Mouse (Mus musculus) B cell, adult 2 months (primary cell): ENCODE measurements around the gene Add3.
A peak's percentile ranks its signal among the peaks of the same experiment; 100 is the strongest.

Source experiments
- DNase-seq, 2 experiments: peaks; one replicate each; pipeline ENCODE4 v3.0.0; 2022

Add3 gene

DNA sequence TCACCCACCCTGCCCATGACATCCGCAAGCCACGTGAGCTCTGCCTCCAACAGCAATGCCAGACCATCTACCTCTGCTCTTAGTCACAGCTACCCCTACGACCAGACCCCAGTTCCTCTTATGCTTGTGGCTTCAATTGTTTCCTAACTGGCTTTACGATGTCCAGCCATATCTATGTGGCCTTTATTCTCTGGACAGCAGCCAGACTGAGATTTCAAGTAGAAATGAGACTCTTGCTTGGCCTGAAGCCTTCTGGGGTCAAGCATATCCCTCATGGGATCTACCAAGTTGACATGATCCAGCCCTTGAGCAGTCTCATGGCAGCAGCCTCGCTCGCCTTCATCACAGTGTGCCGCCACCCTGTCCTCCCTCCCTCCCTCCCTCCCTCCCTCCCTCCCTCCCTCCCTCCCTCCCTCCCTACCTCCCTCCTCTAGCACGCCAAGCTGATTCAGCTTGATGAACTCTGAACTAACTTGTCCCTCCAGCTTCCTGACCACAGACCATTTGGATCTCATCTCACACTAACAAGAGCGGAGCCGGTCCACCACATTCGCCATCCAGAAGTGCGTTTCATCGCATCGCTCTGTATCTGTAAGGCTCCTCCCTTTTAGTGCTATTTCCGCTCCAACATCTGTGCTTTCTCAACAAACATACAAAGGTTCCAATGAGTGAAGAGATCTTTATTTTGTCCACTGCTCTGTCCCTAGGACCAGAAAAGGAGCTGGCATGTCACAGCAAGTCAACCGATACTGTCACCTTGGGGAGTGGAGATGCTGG, 9.7 kb upstream of the Add3 start:
- no peak for DNase-seq

GRCm38 (mm10) chr19:53132471-53132870, 7.8 kb upstream of the Add3 start:
- DNase-seq: no peak

DNA sequence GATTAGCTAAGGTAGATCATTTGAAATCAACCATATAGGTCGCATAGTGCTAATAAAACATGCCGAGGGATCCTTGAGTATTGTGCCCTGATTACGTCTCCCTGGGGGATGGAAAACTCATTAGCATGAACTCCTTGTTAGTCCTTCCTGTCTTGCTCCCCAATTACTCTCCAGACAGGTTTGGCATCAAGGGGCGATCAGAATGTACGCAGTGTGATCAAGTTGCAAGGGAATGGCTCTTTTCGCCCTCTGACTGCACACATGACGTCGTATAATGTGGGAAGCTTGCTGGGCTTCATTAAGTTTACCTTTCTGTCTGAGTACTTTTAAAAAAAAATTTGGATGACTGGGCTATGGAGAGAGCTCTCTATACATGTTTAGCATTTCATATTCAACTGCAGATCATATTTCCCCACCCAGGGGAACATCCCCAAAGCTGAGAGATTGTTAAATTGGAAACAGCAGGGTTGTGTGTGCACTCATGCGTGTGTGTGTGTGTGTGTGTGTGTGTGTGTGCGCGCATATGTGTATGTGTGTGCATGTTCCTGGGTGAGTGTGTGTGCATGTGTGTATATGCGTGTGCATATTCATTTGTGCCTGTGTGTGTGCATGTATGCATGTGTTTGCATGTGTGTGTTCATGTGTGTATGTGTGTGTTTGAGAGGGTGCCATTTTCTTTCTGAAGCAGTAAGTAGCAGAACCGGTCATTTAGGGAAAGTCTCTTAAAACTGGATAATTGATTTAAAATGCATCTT, 3.7 kb upstream of the Add3 start:
- no peak for DNase-seq

- DNase-seq: peak; percentile 37 to 50
Measured at GRCm38 (mm10) chr19:53137116-53137670, 3.0 kb upstream of the Add3 start.

- DNase-seq: no peak
Measured at GRCm38 (mm10) chr19:53140804-53141250, 584 bp downstream of the Add3 start.

DNA sequence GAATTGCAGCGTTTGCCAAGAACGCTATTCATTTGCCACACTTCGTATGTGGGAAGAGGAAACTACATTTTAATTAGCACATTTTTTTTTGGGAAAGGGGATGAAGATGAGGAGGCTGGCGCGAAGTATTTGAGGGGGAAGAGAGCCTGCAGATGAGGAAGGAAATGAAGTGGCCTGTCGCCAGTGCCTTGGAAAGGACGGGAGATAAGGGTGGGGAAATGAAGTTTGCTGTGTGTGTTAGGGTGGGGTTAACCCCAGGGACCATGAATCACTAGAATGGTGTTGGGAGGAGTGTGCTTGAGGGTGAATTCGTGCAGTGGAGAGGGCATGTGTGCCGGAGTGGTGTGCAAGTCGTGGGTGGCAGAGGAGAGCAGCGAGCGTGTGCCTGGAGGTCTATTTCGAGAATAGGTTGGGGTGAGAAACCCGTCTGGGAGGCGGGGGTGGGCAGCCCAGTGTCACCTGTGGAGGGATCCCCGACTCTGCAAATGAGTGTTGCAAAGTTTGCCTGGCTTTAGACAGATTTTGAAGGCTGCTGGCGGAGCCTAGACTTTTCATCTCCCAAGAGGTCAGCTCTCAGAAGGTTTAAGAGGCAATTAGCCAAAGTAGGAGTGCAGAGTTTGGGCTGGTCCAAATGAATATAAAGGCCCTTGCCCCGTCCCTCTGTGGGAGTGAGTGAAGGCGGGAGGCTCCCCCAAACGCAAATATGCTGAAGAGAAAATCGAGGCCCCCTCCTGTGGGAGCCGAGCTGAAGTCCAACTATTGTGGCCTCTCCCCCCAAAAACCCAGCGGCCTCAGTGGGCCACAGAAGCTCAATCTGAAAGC, 1.2 kb downstream of the Add3 start:
- peak; percentile 62 for DNase-seq

GRCm38 (mm10) chr19:53142190-53143107, 2.2 kb downstream of the Add3 start:
- peak; percentile 100 for DNase-seq

DNA sequence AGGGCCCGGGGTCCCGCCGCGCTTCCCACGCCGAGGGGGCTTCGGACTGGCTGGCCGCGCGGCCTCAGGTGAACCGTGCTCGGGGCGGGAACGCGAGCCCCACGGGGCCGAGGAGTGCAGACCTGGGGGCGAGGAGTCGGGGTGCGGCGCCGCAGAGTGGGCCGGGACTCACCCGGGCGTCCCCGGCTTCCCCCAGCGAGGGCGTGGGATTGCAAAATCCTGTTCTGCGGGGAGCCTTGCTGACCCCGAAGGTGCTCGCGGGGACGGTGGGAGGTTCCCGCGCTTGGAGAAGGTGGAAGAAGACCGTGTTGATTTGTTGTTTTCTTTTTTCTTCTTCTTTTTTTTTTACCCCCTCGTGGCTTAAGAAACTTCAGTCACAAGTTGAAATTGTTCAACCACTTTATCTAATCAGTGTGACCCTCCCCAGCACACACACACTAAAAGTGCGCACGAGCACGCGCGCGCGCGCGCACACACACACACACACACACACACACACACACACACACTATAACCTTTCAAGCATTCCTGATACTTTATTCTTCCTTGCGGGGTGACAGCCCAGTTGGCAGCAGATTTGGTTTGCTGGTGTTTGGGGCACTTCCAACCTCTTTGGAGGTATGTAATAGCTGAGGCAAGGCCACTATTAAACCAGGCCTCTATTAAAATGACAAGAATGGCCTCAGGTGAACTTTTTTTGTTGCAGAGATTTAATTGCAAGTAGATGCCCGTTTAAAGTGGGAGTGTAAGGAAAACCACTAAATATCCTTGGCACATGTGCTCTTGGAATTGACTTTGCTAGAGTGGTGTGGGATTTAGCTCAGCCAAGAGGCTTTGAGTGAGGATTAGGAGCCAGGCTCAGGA, 3.1 kb downstream of the Add3 start:
- DNase-seq: peak; percentile 42 to 49

- no peak for DNase-seq
Measured at GRCm38 (mm10) chr19:53145075-53145474, 4.8 kb downstream of the Add3 start.

DNA sequence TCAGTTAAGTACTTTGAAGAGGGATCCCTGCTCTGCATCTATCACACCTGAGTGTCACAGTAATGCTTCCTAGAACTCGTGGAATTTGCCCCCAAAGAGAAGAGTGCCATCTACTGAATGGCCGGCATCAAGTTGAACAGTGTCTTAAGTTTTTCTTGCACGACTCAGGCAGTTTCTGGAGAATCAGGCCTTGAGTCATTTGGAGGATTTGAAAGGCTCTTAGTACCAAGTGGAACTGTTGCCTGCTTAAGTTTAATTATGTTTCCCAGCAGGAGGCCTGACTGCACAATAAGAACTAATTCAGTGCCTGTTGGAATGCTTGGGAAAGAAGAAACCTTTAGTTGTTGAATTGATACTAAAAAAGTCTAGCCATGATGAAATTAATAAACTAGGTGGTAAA, 9.1 kb downstream of the Add3 start:
- DNase-seq: no peak

GRCm38 (mm10) chr19:53152451-53152850, 12.2 kb downstream of the Add3 start:
- DNase-seq: no peak

- no peak for DNase-seq
Measured at GRCm38 (mm10) chr19:53153096-53153495, 12.9 kb downstream of the Add3 start.

DNA sequence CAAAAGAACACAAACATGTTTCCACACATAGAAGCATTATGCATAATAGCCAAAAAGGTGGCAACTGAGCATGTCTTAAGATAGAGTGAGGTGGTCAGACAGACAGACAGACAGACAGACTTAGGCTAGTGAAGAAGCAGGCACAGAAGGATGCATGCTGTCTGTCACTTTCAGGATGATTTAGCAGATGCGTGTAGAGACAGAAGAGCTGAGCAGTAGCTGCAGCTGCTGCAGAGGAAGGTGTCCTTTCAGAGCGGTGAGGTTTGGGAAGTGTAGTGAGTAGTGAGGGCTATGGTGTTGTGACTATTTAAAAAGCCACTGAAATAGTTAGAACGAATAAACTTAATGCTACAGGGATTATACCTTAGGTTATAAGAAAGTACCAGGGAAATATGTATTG, 13.9 kb downstream of the Add3 start:
- no peak for DNase-seq

DNA sequence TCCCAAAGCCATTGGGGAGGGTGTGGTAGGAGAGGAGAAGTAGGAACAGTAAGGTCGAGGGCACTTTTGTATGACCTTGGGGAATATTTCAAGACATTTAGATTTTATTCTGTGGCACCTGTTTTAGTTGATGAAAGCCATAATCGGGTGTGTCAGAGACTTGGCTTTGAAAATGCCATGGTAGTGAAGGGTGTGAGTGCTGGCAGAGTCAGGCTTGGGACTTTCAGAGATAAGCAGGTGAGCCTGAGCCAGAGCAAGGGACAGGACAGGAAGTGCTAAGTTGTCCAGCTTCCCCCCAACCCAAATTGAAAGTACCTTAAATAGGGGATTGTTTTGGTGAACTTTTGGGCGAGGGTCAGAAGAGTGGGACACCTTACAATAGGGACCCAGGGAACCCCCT, 16.1 kb downstream of the Add3 start:
- DNase-seq: no peak

GRCm38 (mm10) chr19:53157176-53157575, 16.9 kb downstream of the Add3 start:
- no peak for DNase-seq

GRCm38 (mm10) chr19:53159351-53159750, 19.1 kb downstream of the Add3 start:
- DNase-seq: no peak

GRCm38 (mm10) chr19:53162927-53163326, 22.7 kb downstream of the Add3 start:
- peak; percentile 50 to 51 for DNase-seq

DNA sequence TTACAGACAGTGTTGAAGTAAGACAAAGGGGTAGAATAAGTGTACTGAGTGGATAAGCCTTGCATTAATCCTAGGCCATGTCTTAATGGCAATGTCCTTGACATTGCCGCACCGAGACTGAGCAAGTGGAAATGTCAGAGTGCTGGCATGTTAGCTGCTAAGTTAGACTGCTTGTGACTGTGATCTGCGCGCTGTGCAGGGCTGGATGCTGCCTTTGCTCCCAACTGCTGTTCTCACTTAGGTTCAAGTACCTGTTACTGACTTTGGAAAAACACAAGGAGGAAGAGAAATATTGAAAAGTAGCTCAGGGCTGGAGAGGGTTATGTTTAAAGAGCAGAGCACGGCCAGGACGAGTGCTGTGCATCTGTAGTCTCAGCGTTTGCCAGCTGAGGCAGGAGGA, 24.4 kb downstream of the Add3 start:
- no peak for DNase-seq

DNA sequence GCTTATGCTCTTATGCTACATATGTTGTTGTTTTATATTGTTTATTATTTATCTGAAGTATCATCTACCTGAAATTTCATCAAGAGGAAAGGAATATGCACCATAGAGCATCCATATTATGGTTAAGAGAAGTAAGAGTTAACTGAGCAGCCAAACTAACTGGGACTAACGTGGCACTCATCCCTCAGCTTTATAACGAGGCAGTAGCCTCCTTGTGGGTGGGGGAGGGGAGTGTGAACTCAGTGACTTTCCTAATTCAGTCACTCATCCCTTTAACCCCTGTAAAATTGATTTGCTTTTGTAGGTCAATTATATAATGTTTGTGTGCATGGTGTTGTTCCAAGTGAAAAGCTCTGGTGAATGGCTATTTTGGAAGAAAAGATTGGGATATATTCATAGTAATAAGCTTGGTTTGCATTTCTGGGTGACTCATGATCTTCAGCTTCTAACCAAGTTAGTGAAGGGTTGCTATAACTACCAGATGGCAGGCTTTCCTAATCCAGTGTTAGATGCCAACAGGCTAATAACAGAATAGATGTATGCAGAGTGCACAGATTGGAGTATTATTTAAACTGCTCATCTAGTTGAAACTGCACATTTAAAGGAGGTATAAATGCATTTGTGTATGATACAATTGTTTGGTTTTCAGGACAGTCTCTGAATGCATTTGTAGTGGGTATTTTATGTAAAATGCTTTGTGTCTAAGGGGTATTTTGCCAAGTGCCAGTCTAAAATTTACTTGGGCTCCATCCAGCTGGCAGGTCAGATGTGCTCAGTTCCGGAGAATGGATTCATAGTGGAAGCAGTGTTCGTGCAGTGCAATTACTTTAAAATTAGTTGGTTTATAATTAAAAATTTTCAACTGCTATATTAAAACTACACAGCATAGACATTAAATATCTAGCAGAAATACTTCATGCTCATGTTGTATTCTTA, 25.3 kb downstream of the Add3 start:
- no peak for DNase-seq

GRCm38 (mm10) chr19:53166367-53166766, 26.1 kb downstream of the Add3 start:
- DNase-seq: no peak
